Mouse (Mus musculus): ENCODE measurements around the gene Zfp445. TPM values are rescaled to one million over a fixed set of nuclear protein-coding genes. Genes with fewer than 3 reads are reported as not detected.

The Zfp445 gene
- total and polyA plus RNA-seq, 2 experiments from 2014 or later, result 69.4 to 155 TPM

DNA sequence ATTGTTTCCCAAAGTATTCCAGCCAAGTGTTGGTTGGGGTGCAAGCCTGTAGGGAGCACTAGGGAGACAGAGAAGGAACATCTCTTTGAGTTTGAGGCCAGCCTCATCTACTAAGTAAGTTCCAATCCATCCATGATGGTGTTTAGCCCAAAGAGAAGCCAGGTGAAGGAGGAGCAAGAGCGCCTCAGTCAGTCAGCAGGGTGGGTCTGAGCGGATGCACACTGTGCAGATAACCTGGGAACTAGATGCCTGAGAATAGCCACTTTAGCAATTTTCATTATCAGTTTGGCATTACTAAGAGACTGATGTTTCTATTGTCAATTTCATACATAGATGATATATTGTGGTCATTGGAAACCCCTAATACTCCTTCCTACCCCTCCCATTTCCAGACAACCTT is 51.0 kb downstream of the Zfp445 start:
- H3K9me3 ChIP-seq (ENCODE audit: low read length), result no peaks in the 10 kb centered on the region
- no peak overlapping the region for H3K4me2 ChIP-seq (ENCODE audit: low read depth)
- ATAC-seq (no peak), DNase-seq (no peak)
- H3K36me3 ChIP-seq (ENCODE audit: insufficient read depth), result peaks cover 26% of the 10 kb centered on the region
- no peaks in the 10 kb centered on the region for H3K27me3 ChIP-seq (ENCODE audit: insufficient read depth, low read length)
- H3K4me3 ChIP-seq (ENCODE audit: low read depth, low read length), result no peak overlapping the region
- no peaks in the 10 kb centered on the region for H3K4me1 ChIP-seq (ENCODE audit: insufficient read depth)
- H3K9ac ChIP-seq, result no peak overlapping the region
- no peak for TF ChIP-seq CTCF (IDR thresholded peaks at IDR 0.05; ENCODE audit: low read depth)
- WGBS, result 98% methylated on average over 2 of the region's 2 CpGs
- H3K27ac ChIP-seq (ENCODE audit: low read depth, low read length), result no peak overlapping the region

DNA sequence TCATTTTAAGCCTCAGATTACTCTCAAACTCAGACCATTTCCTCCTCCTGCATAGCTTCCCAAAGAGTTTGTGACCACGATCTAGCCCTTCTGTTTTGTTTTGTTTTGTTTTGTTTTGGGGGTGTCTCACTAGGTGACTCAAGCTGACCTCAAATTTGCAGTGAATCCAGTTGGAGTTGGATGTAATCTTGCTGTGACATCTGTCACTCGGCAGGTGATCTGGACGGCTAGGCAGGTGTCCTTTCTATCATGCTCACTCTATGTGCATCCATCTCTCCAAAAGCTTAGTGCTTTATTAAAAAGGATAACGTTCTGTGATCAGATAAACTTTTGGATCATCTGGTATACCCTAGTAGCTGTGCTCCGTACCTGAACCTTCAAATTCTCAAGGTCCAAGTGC is 53.4 kb downstream of the Zfp445 start:
- peaks cover 26% of the 10 kb centered on the region for H3K36me3 ChIP-seq (ENCODE audit: insufficient read depth)

DNA sequence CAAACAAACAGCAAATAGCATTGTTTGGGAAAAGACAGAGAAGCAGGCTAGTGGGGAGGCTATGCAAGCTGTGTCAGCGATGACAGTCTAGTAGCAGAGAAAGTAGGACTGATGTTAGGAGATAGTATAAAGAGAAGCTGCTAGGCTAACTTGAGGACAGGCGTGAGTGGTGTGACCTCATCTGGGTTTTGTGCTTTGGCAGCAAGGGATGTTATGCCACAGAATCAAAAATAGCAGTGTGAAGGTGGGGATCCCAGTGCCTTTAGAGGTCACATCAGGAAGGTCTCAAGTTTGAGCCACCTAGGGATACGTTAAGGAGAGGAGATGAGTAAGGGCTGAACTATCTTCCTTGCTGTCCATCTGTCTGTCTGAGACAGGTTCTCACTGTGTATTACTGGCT is 55.6 kb downstream of the Zfp445 start:
- no peak for ATAC-seq
- no peak for TF ChIP-seq CTCF (IDR thresholded peaks at IDR 0.05; ENCODE audit: low read depth)
- H3K4me2 ChIP-seq (ENCODE audit: low read depth), result no peak overlapping the region
- DNase-seq, result no peak
- 93% methylated on average over 3 of the region's 3 CpGs for WGBS
- no peak overlapping the region for H3K4me3 ChIP-seq (ENCODE audit: low read depth, low read length)
- peaks cover 22% of the 10 kb centered on the region; the same call in 1 of the 2 replicates for H3K36me3 ChIP-seq (ENCODE audit: insufficient read depth)
- H3K27ac ChIP-seq (ENCODE audit: low read depth, low read length), result no peak overlapping the region
- H3K9me3 ChIP-seq (ENCODE audit: low read length), result no peaks in the 10 kb centered on the region
- H3K4me1 ChIP-seq (ENCODE audit: insufficient read depth), result 0 out of 2 replicates have a peak, but pooled peaks cover 3% of the 10 kb centered on the region
- no peak overlapping the region for H3K9ac ChIP-seq
- no peaks in the 10 kb centered on the region for H3K27me3 ChIP-seq (ENCODE audit: insufficient read depth, low read length)

More for the DNA sequence above, 53.4 kb downstream of the Zfp445 start:
- DNase-seq (no peak), ATAC-seq (no peak)
- no peaks in the 10 kb centered on the region for H3K4me1 ChIP-seq (ENCODE audit: insufficient read depth)
- 91% methylated on average over 5 of the region's 5 CpGs for WGBS
- H3K27me3 ChIP-seq (ENCODE audit: insufficient read depth, low read length), result no peaks in the 10 kb centered on the region
- H3K9me3 ChIP-seq (ENCODE audit: low read length), result no peaks in the 10 kb centered on the region
- TF ChIP-seq CTCF (IDR thresholded peaks at IDR 0.05; ENCODE audit: low read depth), result no peak
- no peak overlapping the region for H3K9ac ChIP-seq
- no peak overlapping the region for H3K4me3 ChIP-seq (ENCODE audit: low read depth, low read length)
- H3K27ac ChIP-seq (ENCODE audit: low read depth, low read length), result no peak overlapping the region
- no peak overlapping the region for H3K4me2 ChIP-seq (ENCODE audit: low read depth)

- TF ChIP-seq CTCF (IDR thresholded peaks at IDR 0.05; ENCODE audit: low read depth), result no peak
- Histone ChIP-seq H3K9me3 (ENCODE audit: low read length) (no peaks in the 10 kb centered on the region), H3K4me1 (ENCODE audit: insufficient read depth) (0 out of 2 replicates have a peak, but pooled peaks cover 3% of the 10 kb centered on the region), H3K9ac (no peak overlapping the region), H3K27me3 (ENCODE audit: insufficient read depth, low read length) (no peaks in the 10 kb centered on the region), H3K27ac (ENCODE audit: low read depth, low read length) (no peak overlapping the region), H3K4me2 (ENCODE audit: low read depth) (no peak overlapping the region), H3K36me3 (ENCODE audit: insufficient read depth) (peaks cover 5% of the 10 kb centered on the region; the same call in 1 of the 2 replicates), H3K4me3 (ENCODE audit: low read depth, low read length) (no peak overlapping the region)
- ATAC-seq, result no peak
- no peak for DNase-seq
- WGBS, result 96% methylated on average over 2 of the region's 2 CpGs
Observed at GRCm38 (mm10) chr9:122807186-122807585, 58.6 kb downstream of the Zfp445 start.

DNA sequence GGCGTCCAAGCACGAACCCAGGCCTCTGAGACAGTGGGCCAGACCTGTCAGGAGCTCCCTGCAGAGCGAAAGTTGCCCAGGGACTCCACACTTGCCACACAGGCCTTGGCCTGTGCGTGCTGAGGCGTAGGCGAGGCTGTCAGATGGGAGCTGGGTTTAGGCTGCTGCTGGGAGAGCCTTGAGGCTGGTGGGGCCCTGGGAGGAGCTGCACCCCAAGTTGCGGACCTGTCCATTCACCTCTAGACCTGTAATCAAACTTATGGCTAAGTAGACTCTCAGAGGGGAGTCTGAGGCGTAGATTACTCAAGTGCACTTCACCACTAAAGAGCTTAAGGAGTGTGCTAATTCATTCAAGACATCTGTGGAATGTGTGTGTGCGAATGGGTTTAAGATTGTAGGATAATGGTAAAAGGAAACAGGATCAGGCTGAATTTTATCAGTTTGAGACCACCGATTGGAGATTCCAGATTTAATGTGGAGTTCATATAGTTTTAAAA is 59.9 kb downstream of the Zfp445 start:
- Histone ChIP-seq H3K9me3 (ENCODE audit: low read length) (no peaks in the 10 kb centered on the region), H3K27me3 (ENCODE audit: insufficient read depth, low read length) (no peaks in the 10 kb centered on the region), H3K27ac (ENCODE audit: low read depth, low read length) (peak overlapping the region; percentile 90), H3K4me1 (ENCODE audit: insufficient read depth) (0 out of 2 replicates have a peak, but pooled peaks cover 3% of the 10 kb centered on the region), H3K36me3 (ENCODE audit: insufficient read depth) (no peaks in the 10 kb centered on the region), H3K4me3 (ENCODE audit: low read depth, low read length) (peak overlapping the region; percentile 60), H3K4me2 (ENCODE audit: low read depth) (peak overlapping the region; percentile 70), H3K9ac (peak overlapping the region; percentile 72)
- TF ChIP-seq CTCF (IDR thresholded peaks at IDR 0.05; ENCODE audit: low read depth), result no peak; the same call in 1 of the 2 replicates
- WGBS, result 11% methylated on average over 10 of the region's 10 CpGs
- no peak for DNase-seq
- ATAC-seq, result peak; percentile 15; the same call in 1 of the 2 replicates

DNA sequence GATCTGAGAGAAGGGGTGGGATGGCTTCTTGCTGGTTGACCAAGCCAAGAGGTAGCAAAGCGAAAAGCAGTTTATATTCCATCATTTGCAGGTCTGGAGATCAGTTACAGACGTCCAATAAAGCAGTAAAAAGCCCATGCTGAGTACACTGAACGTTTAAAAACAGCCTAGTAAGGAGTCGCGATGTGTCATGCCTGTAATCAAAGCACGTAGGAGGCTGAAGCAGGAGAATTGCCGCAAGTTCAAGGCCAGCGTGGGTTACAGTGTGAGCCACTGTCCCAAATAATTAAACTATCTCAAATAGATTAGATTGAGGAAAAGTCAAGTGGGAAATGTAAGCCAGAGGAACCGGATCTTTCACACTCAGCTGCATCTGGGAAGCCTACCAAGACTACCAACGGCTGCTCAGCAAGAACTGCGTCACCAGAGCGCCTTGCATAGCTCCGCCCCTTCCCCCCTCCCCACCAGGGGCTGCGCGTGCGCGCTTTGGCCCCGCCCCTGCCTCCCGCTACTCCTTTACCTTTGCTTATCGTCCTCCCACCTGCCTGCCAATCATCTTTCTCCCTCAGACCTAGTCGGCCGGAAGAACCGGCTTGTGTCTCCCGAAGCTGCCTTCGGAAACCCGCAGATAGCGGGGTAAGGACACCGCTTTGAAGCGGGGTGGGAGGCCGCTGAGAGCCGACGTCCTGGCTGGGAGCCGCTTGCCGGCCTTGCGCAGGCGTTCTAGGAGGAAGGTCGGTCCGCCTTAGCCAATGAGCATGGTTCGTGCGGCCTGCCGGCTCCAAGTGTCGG is 60.6 kb downstream of the Zfp445 start, which contains the start of gene Tcaim:
Gene Tcaim, plus strand, starts transcription at position 487 of the 792 bp plus-strand sequence.
- ATAC-seq, result peak; percentile 99

More for the DNA sequence above, 60.6 kb downstream of the Zfp445 start, which contains the start of gene Tcaim:
- Histone ChIP-seq H3K4me3 (ENCODE audit: low read depth, low read length) (peak within 1 kb of the TSS; percentile 60), H3K9ac (peak within 1 kb of the TSS; percentile 72), H3K27ac (ENCODE audit: low read depth, low read length) (peak within 1 kb of the TSS; percentile 90), H3K9me3 (ENCODE audit: low read length) (no peaks in the 10 kb centered on the region), H3K4me1 (ENCODE audit: insufficient read depth) (0 out of 2 replicates have a peak, but pooled peaks cover 3% of the 10 kb centered on the region), H3K4me2 (ENCODE audit: low read depth) (peak within 1 kb of the TSS; percentile 70), H3K27me3 (ENCODE audit: insufficient read depth, low read length) (no peaks in the 10 kb centered on the region), H3K36me3 (ENCODE audit: insufficient read depth) (no peaks in the 10 kb centered on the region)
- WGBS, result 9% methylated on average over 42 of the region's 42 CpGs
- TF ChIP-seq CTCF (IDR thresholded peaks at IDR 0.05; ENCODE audit: low read depth), result no peak
- peak; percentile 97 for DNase-seq

Other genes with a start within 250 kb of the Zfp445 start
- not detected in 2 replicates for gene Topaz1, start 118.7 kb downstream of the Zfp445 start, total RNA-seq (2014; rRNA removed)
- 0.05 TPM in 1 of 2 replicates, not detected in the other for gene Topaz1, start 118.7 kb downstream of the Zfp445 start, polyA plus RNA-seq (2015; fragmentation: Nextera tagmentation; extraction: Ambion mirVana)
- 15.4 and 18.7 TPM in 2 replicates for gene Tcaim, start 60.5 kb downstream of the Zfp445 start, total RNA-seq (2014; rRNA removed)
- 3.8 and 5.4 TPM in 2 replicates for gene Tcaim, start 60.5 kb downstream of the Zfp445 start, polyA plus RNA-seq (2015; fragmentation: Nextera tagmentation; extraction: Ambion mirVana)
- gene Gm35549, start 22.0 kb downstream of the Zfp445 start, total RNA-seq (2014; rRNA removed), result not detected in 2 replicates
- not detected in 2 replicates for gene Gm35549, start 22.0 kb downstream of the Zfp445 start, polyA plus RNA-seq (2015; fragmentation: Nextera tagmentation; extraction: Ambion mirVana)
- gene Zkscan7, start 19.7 kb upstream of the Zfp445 start, total RNA-seq (2014; rRNA removed), result 7.1 and 12.6 TPM in 2 replicates
- 0.83 and 1.6 TPM in 2 replicates for gene Zkscan7, start 19.7 kb upstream of the Zfp445 start, polyA plus RNA-seq (2015; fragmentation: Nextera tagmentation; extraction: Ambion mirVana)
- 12.3 and 12.6 TPM in 2 replicates for gene Zfp105, start 57.1 kb upstream of the Zfp445 start, total RNA-seq (2014; rRNA removed)
- gene Zfp105, start 57.1 kb upstream of the Zfp445 start, polyA plus RNA-seq (2015; fragmentation: Nextera tagmentation; extraction: Ambion mirVana), result 5.6 and 7.0 TPM in 2 replicates
- gene 1110059G10Rik, start 85.0 kb upstream of the Zfp445 start, total RNA-seq (2014; rRNA removed), result 13.0 and 23.2 TPM in 2 replicates
- 41.4 and 53.1 TPM in 2 replicates for gene 1110059G10Rik, start 85.0 kb upstream of the Zfp445 start, polyA plus RNA-seq (2015; fragmentation: Nextera tagmentation; extraction: Ambion mirVana)
- gene Kif15, start 85.0 kb upstream of the Zfp445 start, total RNA-seq (2014; rRNA removed), result 8.4 and 14.2 TPM in 2 replicates
- 3.8 and 5.6 TPM in 2 replicates for gene Kif15, start 85.0 kb upstream of the Zfp445 start, polyA plus RNA-seq (2015; fragmentation: Nextera tagmentation; extraction: Ambion mirVana)
- gene Tmem42, start 155.3 kb upstream of the Zfp445 start, total RNA-seq (2014; rRNA removed), result 17.7 and 21.9 TPM in 2 replicates
- gene Tmem42, start 155.3 kb upstream of the Zfp445 start, polyA plus RNA-seq (2015; fragmentation: Nextera tagmentation; extraction: Ambion mirVana), result 33.6 and 38.3 TPM in 2 replicates
- gene Tgm4, start 168.7 kb upstream of the Zfp445 start, total RNA-seq (2014; rRNA removed), result 0.52 and 0.54 TPM in 2 replicates
- 0.46 and 0.48 TPM in 2 replicates for gene Tgm4, start 168.7 kb upstream of the Zfp445 start, polyA plus RNA-seq (2015; fragmentation: Nextera tagmentation; extraction: Ambion mirVana)
- 68.9 and 75.5 TPM in 2 replicates for gene Zdhhc3, start 247.2 kb upstream of the Zfp445 start, total RNA-seq (2014; rRNA removed)
- 75.7 and 85.3 TPM in 2 replicates for gene Zdhhc3, start 247.2 kb upstream of the Zfp445 start, polyA plus RNA-seq (2015; fragmentation: Nextera tagmentation; extraction: Ambion mirVana)
- 40.3 and 47.5 TPM in 2 replicates for gene Exosc7, start 247.2 kb upstream of the Zfp445 start, total RNA-seq (2014; rRNA removed)
- gene Exosc7, start 247.2 kb upstream of the Zfp445 start, polyA plus RNA-seq (2015; fragmentation: Nextera tagmentation; extraction: Ambion mirVana), result 64.1 and 65.0 TPM in 2 replicates